Mouse (Mus musculus): ENCODE measurements around the gene Vav2. TPM values are rescaled to one million over a fixed set of nuclear protein-coding genes. Genes with fewer than 3 reads are reported as not detected.

Vav2 gene
- polyA plus RNA-seq, 1 experiment from 2014 or later: 15.0 TPM

DNA sequence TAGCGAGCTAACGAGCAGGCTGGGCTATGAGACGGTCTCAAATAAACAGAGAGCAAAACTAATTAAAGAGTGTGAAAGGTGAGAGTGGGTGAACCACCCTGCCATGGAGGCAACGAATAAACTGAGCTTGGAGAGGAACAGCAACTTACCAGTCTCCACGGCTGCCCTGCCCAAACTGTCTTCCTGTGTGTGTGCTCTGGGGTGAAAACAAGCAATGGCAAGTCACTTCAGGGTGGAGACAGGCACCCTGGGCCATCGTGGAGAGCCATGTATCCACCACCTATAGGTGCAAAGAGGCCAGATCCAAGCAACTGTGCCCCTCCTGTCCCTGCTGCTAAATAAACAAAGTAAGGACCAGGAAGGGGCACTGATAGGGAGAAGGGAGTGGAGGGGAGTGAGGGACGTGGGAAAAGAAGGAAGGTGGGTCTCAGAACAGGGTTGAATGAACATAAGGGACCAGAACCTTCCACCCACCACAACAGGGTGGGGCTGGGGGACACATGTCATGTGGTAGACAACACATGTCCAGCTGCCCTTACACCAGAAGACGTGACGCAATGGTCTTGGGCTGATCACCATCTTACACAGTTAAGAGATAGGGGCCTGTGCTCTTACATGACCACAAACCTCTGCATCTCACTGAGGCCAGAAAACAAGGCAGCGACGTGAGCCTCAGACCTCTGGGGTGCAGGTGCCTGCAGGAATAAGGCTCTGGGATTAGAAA, 11.6 kb downstream of the Vav2 start:
- DNase-seq (ENCODE audit: low spot score, missing footprints): no peak
- Histone ChIP-seq H3K4me2 (peak overlapping the region; percentile 40; the same call in 1 of the 2 replicates), H3K4me1 (ENCODE audit: control insufficient read depth, insufficient read depth, low read length) (peaks cover 87% of the 10 kb centered on the region)

DNA sequence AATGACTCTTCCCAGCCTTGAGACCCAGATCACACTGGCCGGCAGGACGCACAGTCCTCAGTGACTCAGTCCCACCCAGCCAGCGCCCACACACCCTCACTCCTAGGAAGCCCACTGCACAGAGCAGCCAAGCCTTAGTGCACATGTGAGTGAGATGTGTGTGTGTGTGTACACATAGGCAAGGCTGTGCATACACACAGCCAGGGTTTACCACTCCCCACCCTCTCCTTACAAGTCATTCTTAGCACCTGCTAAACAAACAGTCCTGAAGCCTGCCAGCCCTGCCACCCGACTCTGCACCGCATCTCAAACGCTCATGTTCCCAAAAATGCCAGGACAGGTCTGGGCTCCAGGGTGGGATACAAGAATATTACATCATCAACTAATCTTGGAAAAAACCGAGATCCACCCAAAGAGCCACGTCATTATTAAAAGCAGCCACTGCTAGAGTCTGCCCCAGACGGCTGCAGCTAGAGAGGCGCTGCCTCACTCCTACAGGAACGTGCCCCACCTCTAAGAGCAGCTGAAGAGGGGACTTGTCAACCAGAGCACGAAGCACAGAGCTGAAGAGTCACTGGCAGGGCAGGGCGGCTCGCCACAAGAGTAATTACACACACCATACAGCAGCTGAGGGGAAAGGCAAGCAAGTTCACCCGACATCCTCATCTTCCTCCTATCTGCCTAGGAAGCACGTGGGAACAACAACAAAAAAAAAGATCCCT, 12.7 kb downstream of the Vav2 start:
- 22% methylated on average over 16 of the region's 16 CpGs for WGBS
- ATAC-seq (ENCODE audit: low FRiP score) (peak; percentile 85), DNase-seq (ENCODE audit: low spot score, missing footprints) (peak; percentile 93)
- peak overlapping the region; percentile 40 for H3K4me2 ChIP-seq
- H3K9ac ChIP-seq (ENCODE audit: low read length): peak overlapping the region; percentile 61
- H3K4me1 ChIP-seq (ENCODE audit: control insufficient read depth, insufficient read depth, low read length): peaks cover 78% of the 10 kb centered on the region
- H3K4me3 ChIP-seq (ENCODE audit: low read depth, low read length): peak overlapping the region; percentile 7; the same call in 1 of the 2 replicates
- no peaks in the 10 kb centered on the region for H3K36me3 ChIP-seq (ENCODE audit: control insufficient read depth, insufficient read depth, low read length)
- no peaks in the 10 kb centered on the region for H3K9me3 ChIP-seq (ENCODE audit: control insufficient read depth, low read length)
- H3K27ac ChIP-seq (ENCODE audit: low read depth, low read length): peak overlapping the region; percentile 86
- H3K27me3 ChIP-seq (ENCODE audit: control insufficient read depth, insufficient read depth, low read length): no peaks in the 10 kb centered on the region

More for the DNA sequence above, 11.6 kb downstream of the Vav2 start:
- Histone ChIP-seq H3K9ac (ENCODE audit: low read length) (peak overlapping the region; percentile 61), H3K36me3 (ENCODE audit: control insufficient read depth, insufficient read depth, low read length) (no peaks in the 10 kb centered on the region), H3K9me3 (ENCODE audit: control insufficient read depth, low read length) (no peaks in the 10 kb centered on the region), H3K4me3 (ENCODE audit: low read depth, low read length) (no peak overlapping the region), H3K27ac (ENCODE audit: low read depth, low read length) (peak overlapping the region; percentile 86), H3K27me3 (ENCODE audit: control insufficient read depth, insufficient read depth, low read length) (no peaks in the 10 kb centered on the region)
- WGBS: 76% methylated on average over 11 of the region's 11 CpGs
- ATAC-seq (ENCODE audit: low FRiP score): no peak

DNA sequence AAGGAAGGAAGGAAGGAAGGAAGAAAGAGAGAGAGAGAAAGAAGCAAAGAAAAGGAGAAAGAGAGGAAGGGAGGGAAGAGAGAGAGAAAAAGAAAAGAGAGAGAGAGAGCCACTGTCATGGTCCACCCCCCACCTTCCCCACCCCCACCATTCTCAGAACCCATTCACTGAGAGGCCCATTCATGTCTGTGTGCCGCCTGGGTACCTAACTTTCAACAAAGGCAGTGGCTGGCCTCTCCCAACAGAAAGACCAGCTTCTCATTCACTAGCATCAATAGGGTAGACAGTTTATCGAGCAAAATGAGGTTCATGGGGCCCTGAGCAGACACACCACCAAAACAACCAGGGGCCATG, 13.3 kb downstream of the Vav2 start:
- Histone ChIP-seq H3K36me3 (ENCODE audit: control insufficient read depth, insufficient read depth, low read length) (no peaks in the 10 kb centered on the region), H3K27ac (ENCODE audit: low read depth, low read length) (peak overlapping the region; percentile 86), H3K9me3 (ENCODE audit: control insufficient read depth, low read length) (no peaks in the 10 kb centered on the region), H3K4me2 (peak overlapping the region; percentile 40), H3K4me1 (ENCODE audit: control insufficient read depth, insufficient read depth, low read length) (peaks cover 73% of the 10 kb centered on the region), H3K9ac (ENCODE audit: low read length) (peak overlapping the region; percentile 61), H3K4me3 (ENCODE audit: low read depth, low read length) (no peak overlapping the region; the same call in 1 of the 2 replicates), H3K27me3 (ENCODE audit: control insufficient read depth, insufficient read depth, low read length) (no peaks in the 10 kb centered on the region)
- no peak for DNase-seq (ENCODE audit: low spot score, missing footprints)
- WGBS: 12% methylated on average over 2 of the region's 2 CpGs
- no peak; the same call in 1 of the 2 replicates for ATAC-seq (ENCODE audit: low FRiP score)

DNA sequence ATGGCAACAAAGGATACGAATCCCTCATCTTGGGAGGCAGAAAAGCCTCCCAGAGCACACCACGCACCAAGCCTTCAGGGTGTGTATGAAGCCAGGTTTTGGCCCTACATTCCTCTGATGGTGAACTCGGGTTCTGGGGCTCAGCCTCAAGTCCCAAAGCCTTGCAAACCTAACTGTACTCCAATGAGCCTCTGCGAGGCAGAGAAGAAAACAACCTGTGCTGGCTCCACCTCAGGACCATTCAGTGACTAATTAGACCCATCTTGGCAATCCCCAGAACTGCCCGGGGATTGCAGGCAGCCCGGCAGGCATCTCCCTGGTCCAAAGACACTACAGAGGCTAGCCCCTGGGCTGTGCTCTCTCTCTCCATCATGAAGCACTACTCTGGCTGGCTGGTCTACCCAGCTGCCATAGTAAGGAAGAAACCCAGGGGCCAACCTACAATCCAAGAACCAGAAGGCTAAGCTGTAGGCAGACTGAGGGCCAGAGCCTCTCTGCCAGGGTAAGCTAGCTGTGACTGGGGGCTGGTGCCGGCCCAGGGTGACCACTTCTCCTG, 14.5 kb downstream of the Vav2 start:
- DNase-seq (ENCODE audit: low spot score, missing footprints) (no peak), ATAC-seq (ENCODE audit: low FRiP score) (no peak)
- Histone ChIP-seq H3K27ac (ENCODE audit: low read depth, low read length) (peak overlapping the region; percentile 68), H3K4me3 (ENCODE audit: low read depth, low read length) (no peak overlapping the region), H3K4me1 (ENCODE audit: control insufficient read depth, insufficient read depth, low read length) (peaks cover 68% of the 10 kb centered on the region), H3K9me3 (ENCODE audit: control insufficient read depth, low read length) (no peaks in the 10 kb centered on the region), H3K27me3 (ENCODE audit: control insufficient read depth, insufficient read depth, low read length) (no peaks in the 10 kb centered on the region), H3K36me3 (ENCODE audit: control insufficient read depth, insufficient read depth, low read length) (no peaks in the 10 kb centered on the region), H3K4me2 (peak overlapping the region; percentile 10; the same call in 1 of the 2 replicates), H3K9ac (ENCODE audit: low read length) (peak overlapping the region; percentile 21; the same call in 1 of the 2 replicates)
- 16% methylated on average over 7 of the region's 7 CpGs for WGBS

DNA sequence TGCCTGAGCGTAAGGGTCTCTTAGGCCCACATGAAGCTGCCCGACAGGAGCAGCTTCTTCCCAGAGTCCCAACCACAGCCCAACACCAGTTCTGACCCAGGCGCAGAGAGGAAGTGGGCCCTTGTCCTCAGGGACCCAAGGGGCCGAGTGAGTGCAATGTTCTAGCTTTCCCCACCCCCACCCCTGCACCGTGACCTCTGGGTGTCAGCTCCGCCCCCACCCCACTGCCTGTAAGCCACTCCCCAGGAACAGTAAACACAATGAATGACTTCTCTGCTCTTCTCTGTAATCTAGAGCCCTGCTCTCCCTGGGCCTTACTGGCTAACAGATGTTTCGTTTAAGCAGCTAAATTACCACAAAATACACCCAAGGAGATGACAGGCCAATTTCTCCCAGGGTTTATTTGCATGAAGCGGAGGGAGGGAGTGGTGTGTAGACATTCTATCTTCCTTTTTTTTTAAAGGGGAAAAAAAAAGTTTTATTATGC, 15.1 kb downstream of the Vav2 start:
- 11% methylated on average over 8 of the region's 8 CpGs for WGBS
- Histone ChIP-seq H3K36me3 (ENCODE audit: control insufficient read depth, insufficient read depth, low read length) (no peaks in the 10 kb centered on the region), H3K4me3 (ENCODE audit: low read depth, low read length) (no peak overlapping the region), H3K4me1 (ENCODE audit: control insufficient read depth, insufficient read depth, low read length) (peaks cover 63% of the 10 kb centered on the region), H3K4me2 (peak overlapping the region; percentile 10; the same call in 1 of the 2 replicates), H3K9me3 (ENCODE audit: control insufficient read depth, low read length) (no peaks in the 10 kb centered on the region), H3K9ac (ENCODE audit: low read length) (peak overlapping the region; percentile 22), H3K27ac (ENCODE audit: low read depth, low read length) (peak overlapping the region; percentile 68), H3K27me3 (ENCODE audit: control insufficient read depth, insufficient read depth, low read length) (no peaks in the 10 kb centered on the region)
- DNase-seq (ENCODE audit: low spot score, missing footprints): no peak
- ATAC-seq (ENCODE audit: low FRiP score): peak; percentile 40; the same call in 1 of the 2 replicates

DNA sequence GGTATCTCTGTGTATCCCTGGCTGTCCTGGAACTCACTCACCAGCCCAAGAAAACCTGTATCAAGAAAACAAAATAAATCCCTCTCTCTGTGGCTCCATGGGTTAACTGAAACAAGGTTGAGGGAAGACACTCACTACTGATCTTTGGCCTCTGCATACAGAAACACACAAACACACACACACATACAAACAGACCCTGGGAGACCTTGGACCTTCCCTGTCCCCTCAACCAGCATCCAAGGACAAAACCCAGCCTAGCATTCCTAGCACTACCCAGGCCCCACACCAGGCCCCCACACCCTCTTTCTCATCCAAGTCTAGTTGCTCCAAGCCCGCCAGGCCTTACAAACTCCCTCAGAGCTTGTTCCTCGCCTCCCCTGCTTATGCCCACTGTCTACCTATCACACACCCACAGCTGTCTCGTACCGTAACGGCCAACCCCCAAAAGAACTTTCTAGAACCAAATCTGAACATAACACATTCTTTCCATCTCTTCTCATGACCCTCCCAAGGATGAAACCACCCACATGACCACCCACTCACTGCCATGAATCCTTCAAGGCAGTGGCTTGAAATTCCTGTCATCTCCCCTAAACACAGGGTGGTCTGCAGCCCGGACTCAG, 16.2 kb downstream of the Vav2 start:
- H3K4me2 ChIP-seq: no peak overlapping the region
- H3K4me1 ChIP-seq (ENCODE audit: control insufficient read depth, insufficient read depth, low read length): peaks cover 52% of the 10 kb centered on the region

DNA sequence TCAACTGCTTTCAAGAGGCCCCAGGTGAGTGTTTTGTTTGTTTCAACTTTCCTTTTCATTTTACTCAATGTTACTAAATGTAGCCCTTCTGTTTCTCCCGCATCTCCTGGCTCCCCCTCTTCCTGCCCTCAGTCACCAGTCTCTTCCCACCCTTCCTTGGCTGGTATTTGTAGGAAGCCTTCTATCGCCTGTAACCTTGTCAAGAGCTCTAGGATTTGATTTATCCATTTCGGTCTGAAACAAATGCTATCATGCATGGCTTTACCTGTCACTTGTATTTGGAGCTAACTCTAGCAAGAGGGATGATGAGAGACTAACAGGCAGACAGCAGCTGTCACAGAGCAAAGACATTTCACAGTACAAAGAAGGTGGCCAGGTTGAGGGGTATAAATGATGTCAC, 18.6 kb downstream of the Vav2 start:
- Histone ChIP-seq H3K4me3 (ENCODE audit: low read depth, low read length) (no peak overlapping the region), H3K4me2 (no peak overlapping the region), H3K9ac (ENCODE audit: low read length) (0 out of 2 replicates have a peak overlapping the region, but pooled peaks have one; percentile 16), H3K4me1 (ENCODE audit: control insufficient read depth, insufficient read depth, low read length) (peaks cover 30% of the 10 kb centered on the region), H3K27ac (ENCODE audit: low read depth, low read length) (no peak overlapping the region), H3K27me3 (ENCODE audit: control insufficient read depth, insufficient read depth, low read length) (no peaks in the 10 kb centered on the region), H3K9me3 (ENCODE audit: control insufficient read depth, low read length) (no peaks in the 10 kb centered on the region), H3K36me3 (ENCODE audit: control insufficient read depth, insufficient read depth, low read length) (no peaks in the 10 kb centered on the region)
- WGBS: 84% methylated on average over 3 of the region's 3 CpGs
- ATAC-seq (ENCODE audit: low FRiP score) (no peak), DNase-seq (ENCODE audit: low spot score, missing footprints) (no peak)

More for the DNA sequence above, 16.2 kb downstream of the Vav2 start:
- 92% methylated on average over 6 of the region's 6 CpGs for WGBS
- no peak for ATAC-seq (ENCODE audit: low FRiP score)
- Histone ChIP-seq H3K9ac (ENCODE audit: low read length) (no peak overlapping the region), H3K36me3 (ENCODE audit: control insufficient read depth, insufficient read depth, low read length) (no peaks in the 10 kb centered on the region), H3K4me3 (ENCODE audit: low read depth, low read length) (no peak overlapping the region), H3K27me3 (ENCODE audit: control insufficient read depth, insufficient read depth, low read length) (no peaks in the 10 kb centered on the region), H3K9me3 (ENCODE audit: control insufficient read depth, low read length) (no peaks in the 10 kb centered on the region), H3K27ac (ENCODE audit: low read depth, low read length) (no peak overlapping the region)
- no peak for DNase-seq (ENCODE audit: low spot score, missing footprints)

DNA sequence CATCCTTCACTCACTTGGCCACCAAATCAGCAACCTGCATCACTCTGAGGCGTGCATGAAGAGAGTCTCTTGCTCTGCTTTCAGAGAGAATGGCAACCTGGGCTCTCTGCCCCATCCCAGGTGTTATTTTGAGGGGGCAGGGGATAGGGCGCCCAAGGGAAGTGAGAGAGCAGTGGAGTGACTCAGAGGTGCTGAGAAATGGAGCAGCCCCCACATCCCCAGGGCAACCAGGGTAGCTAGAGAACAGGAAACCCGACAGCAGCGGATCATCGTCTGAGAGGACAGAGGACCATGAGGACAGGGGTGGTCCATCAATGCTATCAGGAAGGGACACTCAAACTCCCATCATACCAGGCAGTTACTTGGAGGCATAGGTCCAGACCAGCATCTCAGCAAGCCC, 19.9 kb downstream of the Vav2 start:
- ATAC-seq (ENCODE audit: low FRiP score) (no peak), DNase-seq (ENCODE audit: low spot score, missing footprints) (no peak)
- 95% methylated on average over 5 of the region's 5 CpGs for WGBS
- Histone ChIP-seq H3K27ac (ENCODE audit: low read depth, low read length) (no peak overlapping the region), H3K9me3 (ENCODE audit: control insufficient read depth, low read length) (no peaks in the 10 kb centered on the region), H3K27me3 (ENCODE audit: control insufficient read depth, insufficient read depth, low read length) (no peaks in the 10 kb centered on the region), H3K4me2 (no peak overlapping the region), H3K4me1 (ENCODE audit: control insufficient read depth, insufficient read depth, low read length) (peaks cover 17% of the 10 kb centered on the region), H3K9ac (ENCODE audit: low read length) (no peak overlapping the region), H3K4me3 (ENCODE audit: low read depth, low read length) (no peak overlapping the region), H3K36me3 (ENCODE audit: control insufficient read depth, insufficient read depth, low read length) (no peaks in the 10 kb centered on the region)

Measured in midbrain, embryonic 11.5 days (tissue).